Mouse (Mus musculus) kidney, embryonic 16.5 days (tissue): ENCODE results near the gene Adprh. TPM values are rescaled to one million over a fixed set of nuclear protein-coding genes. Genes with fewer than 3 reads are reported as not detected.

Experiments used
- ATAC-seq: fragments of 200-750 bp; cut with Nextera tagmentation; 2 replicates; pipeline ENCODE4 v1.8.0; 2017; ENCODE audit warnings: moderate TSS enrichment; ENCODE audit not compliant: low FRiP score, low TSS enrichment
- H3K27ac ChIP-seq: fragments of 300-500 bp; sonication (generic); 2 replicates; pipeline ENCODE4 v1.5.1; 2014; ENCODE audit warnings: low read length
- H3K27me3 ChIP-seq: fragments of 300-500 bp; sonication (generic); 2 replicates; pipeline ENCODE4 v1.6.1; 2014; ENCODE audit warnings: low read length, control low read depth, mixed read lengths; ENCODE audit not compliant: insufficient read depth
- H3K36me3 ChIP-seq: fragments of 300-500 bp; sonication (generic); 2 replicates; pipeline ENCODE4 v1.6.1; 2014; ENCODE audit warnings: low read length, control low read depth, mixed read lengths; ENCODE audit not compliant: insufficient read depth
- H3K4me1 ChIP-seq: fragments of 300-500 bp; sonication (generic); 2 replicates; pipeline ENCODE4 v1.6.1; 2014; ENCODE audit warnings: low read length, control low read depth, mixed read lengths; ENCODE audit not compliant: insufficient read depth
- H3K4me2 ChIP-seq: fragments of 300-500 bp; sonication (generic); replicated peaks from 2 replicates; pipeline ENCODE4 v1.6.1; 2014; ENCODE audit warnings: low read depth, low read length
- H3K4me3 ChIP-seq: fragments of 300-500 bp; sonication (generic); 2 replicates; pipeline ENCODE4 v1.5.1; 2014; ENCODE audit warnings: mild to moderate bottlenecking, low read length
- H3K9ac ChIP-seq: fragments of 300-500 bp; sonication (generic); replicated peaks from 2 replicates; pipeline ENCODE4 v1.6.1; 2014; ENCODE audit warnings: low read length
- H3K9me3 ChIP-seq: fragments of 300-500 bp; sonication (generic); 2 replicates; pipeline ENCODE4 v1.6.1; 2016; ENCODE audit warnings: low read length, control low read depth
- whole genome bisulfite sequencing: fragments of 180-500 bp; shearing (Covaris S2); extraction: QIAGEN DNeasy Blood & Tissue Kit; methylation state at CpG from one replicate; pipeline ENCODE4 v1.1.7; 2014; 5-methylcytosine and 5-hydroxymethylcytosine counted together
- polyA plus RNA-seq: library from polyadenylated mRNA; unstranded; fragments of >200 nt; fragmentation: Nextera tagmentation; extraction: Ambion mirVana; gene quantifications from 2 replicates; pipeline ENCODE4 v1.2.1, GENCODE M21; 2015

Gene Adprh
- polyA plus RNA-seq, 1 experiment from 2014 or later, result 94.3 TPM

DNA sequence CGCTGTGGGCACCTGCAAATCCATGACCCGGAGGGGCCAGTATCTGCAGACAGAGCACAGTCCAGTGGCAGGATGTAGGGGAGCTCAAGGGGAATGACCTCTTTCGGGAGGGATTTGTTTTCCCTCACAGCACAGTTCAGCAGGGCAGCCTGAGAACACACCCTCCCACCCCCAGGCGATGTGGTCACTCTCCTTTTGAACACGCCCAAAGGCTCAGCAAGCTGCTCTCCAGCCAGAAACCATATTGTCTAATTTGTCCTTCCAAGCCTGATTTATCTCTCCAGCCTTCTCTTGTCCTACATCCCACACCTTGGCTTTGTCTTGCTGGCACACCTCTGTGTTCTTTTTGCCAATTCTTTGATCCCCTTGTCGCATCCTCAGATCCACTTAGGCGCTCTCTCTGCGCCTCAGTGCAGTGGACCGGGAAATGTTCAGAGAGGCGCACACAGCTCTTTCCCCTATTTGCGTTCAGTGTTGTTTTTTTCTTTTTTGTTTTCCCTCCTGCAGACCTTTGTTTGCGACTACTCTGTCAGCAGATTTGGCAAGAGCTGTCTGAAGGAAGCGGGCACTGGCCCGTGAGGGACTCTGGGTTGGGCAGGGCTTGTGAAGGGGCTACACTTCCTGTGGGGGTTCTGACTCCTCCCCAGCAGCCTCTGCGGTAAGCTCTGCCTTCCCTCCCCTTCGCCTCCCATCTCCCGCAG is 52.8 kb downstream of the Adprh start:
- H3K4me1 ChIP-seq, result peaks cover 23% of the 10 kb centered on the region
- peak overlapping the region; percentile 69 for H3K9ac ChIP-seq
- H3K9me3 ChIP-seq, result 0 out of 2 replicates have a peak, but pooled peaks cover 3% of the 10 kb centered on the region
- H3K4me3 ChIP-seq, result peak overlapping the region; percentile 37
- WGBS, result 6% methylated on average over 17 of the region's 17 CpGs
- no peaks in the 10 kb centered on the region for H3K27me3 ChIP-seq
- peak; percentile 91 for ATAC-seq
- H3K4me2 ChIP-seq, result peak overlapping the region; percentile 66
- peak overlapping the region; percentile 88 for H3K27ac ChIP-seq
- no peaks in the 10 kb centered on the region for H3K36me3 ChIP-seq

GRCm38 (mm10) chr16:38399076-38399475 is 53.4 kb downstream of the Adprh start:
- 66% methylated on average over 3 of the region's 3 CpGs for WGBS
- peak overlapping the region; percentile 88 for H3K27ac ChIP-seq
- H3K4me3 ChIP-seq, result peak overlapping the region; percentile 37; the same call in 1 of the 2 replicates
- no peaks in the 10 kb centered on the region for H3K27me3 ChIP-seq
- H3K9ac ChIP-seq, result peak overlapping the region; percentile 69
- no peaks in the 10 kb centered on the region for H3K36me3 ChIP-seq
- peak overlapping the region; percentile 66 for H3K4me2 ChIP-seq
- 0 out of 2 replicates have a peak, but pooled peaks cover 3% of the 10 kb centered on the region for H3K9me3 ChIP-seq
- peak; percentile 3; the same call in 1 of the 2 replicates for ATAC-seq
- H3K4me1 ChIP-seq, result peaks cover 23% of the 10 kb centered on the region

DNA sequence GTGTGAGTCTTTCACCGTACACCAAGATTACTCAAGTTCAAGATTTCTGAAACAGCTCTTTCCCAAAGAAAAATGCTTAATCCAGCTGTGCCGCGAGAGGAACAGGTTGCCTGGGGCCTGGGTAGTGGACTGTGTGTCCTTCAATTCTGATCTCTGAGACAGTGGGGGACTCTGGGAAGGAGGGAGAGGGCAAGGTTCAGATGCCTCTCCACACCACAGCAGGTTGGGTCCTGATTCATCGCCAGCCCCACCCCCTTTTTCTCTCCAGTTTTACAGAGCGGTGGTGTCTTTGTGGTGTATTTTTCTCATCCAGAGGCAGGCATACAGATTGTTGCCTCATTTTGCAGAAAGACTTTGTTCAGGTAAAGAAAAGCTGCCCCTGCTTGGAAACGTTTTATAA is 54.2 kb downstream of the Adprh start:
- H3K4me3 ChIP-seq, result no peak overlapping the region
- H3K27me3 ChIP-seq, result no peaks in the 10 kb centered on the region
- H3K36me3 ChIP-seq, result no peaks in the 10 kb centered on the region
- peak; percentile 44; the same call in 1 of the 2 replicates for ATAC-seq
- H3K4me2 ChIP-seq, result no peak overlapping the region
- 88% methylated on average over 6 of the region's 6 CpGs for WGBS
- 0 out of 2 replicates have a peak, but pooled peaks cover 3% of the 10 kb centered on the region for H3K9me3 ChIP-seq
- peaks cover 23% of the 10 kb centered on the region for H3K4me1 ChIP-seq
- no peak overlapping the region for H3K27ac ChIP-seq
- H3K9ac ChIP-seq, result no peak overlapping the region

DNA sequence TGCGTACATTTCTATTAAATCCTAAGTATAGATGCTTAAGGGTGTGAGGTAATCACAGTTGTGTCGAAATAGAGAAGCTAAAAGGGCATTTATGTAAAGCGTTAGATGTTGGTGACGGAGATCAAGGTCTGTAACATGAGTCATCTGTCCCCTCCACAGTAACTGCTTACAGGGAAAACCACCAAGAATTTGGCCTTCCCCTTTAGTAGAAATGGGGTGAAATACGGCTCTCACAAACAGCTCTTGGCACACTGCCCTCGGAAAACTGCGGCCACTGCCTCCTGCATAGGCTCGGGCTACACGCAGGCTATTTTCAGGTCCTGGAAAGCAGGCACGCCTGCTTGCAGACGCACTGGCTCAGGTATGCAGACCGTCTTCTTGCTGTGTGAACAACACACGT is 56.3 kb downstream of the Adprh start:
- H3K4me1 ChIP-seq, result peaks cover 27% of the 10 kb centered on the region
- H3K4me3 ChIP-seq, result no peak overlapping the region
- H3K9ac ChIP-seq, result 0 out of 2 replicates have a peak overlapping the region, but pooled peaks have one; percentile 26
- 27% methylated on average over 13 of the region's 13 CpGs for WGBS
- peak overlapping the region; percentile 23; the same call in 1 of the 2 replicates for H3K4me2 ChIP-seq
- no peaks in the 10 kb centered on the region for H3K36me3 ChIP-seq
- no peaks in the 10 kb centered on the region for H3K9me3 ChIP-seq
- H3K27ac ChIP-seq, result no peak overlapping the region
- H3K27me3 ChIP-seq, result no peaks in the 10 kb centered on the region
- ATAC-seq, result no peak

DNA sequence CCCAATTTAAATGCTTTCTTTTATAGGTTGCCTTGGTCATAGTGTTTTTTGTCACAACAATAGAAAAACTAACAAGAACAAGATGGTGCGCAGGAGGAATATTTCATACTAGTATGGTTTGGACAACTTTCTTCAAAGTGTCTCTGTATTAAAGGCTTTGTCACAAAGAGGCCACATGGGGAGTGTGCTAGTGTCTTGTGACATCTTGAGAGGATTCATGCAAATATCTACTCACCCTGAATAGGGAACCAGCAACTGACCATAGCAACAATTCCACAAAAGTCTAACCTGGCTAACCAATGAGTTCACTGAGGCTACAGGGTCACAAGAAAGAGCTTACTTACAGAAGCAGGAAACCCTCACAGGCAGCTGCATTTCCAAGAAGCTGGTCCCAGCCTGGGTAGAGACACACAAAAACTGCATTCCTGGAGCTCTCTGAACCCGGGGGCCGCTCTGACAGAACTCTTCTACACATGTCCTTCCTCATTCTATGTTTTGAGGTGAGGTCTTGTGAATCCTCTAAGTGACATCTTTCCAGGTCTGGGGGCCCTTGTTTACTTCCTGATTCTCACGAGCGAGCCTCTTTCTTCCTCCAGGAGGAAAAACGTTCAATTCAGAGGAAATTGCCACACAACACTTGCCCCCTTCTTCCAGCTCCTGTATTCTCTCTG is 57.3 kb downstream of the Adprh start:
- Histone ChIP-seq H3K36me3 (no peaks in the 10 kb centered on the region), H3K4me2 (no peak overlapping the region), H3K27ac (no peak overlapping the region), H3K9me3 (no peaks in the 10 kb centered on the region), H3K27me3 (no peaks in the 10 kb centered on the region), H3K9ac (no peak overlapping the region), H3K4me1 (peaks cover 25% of the 10 kb centered on the region), H3K4me3 (no peak overlapping the region)
- 66% methylated on average over 6 of the region's 6 CpGs for WGBS
- no peak for ATAC-seq

DNA sequence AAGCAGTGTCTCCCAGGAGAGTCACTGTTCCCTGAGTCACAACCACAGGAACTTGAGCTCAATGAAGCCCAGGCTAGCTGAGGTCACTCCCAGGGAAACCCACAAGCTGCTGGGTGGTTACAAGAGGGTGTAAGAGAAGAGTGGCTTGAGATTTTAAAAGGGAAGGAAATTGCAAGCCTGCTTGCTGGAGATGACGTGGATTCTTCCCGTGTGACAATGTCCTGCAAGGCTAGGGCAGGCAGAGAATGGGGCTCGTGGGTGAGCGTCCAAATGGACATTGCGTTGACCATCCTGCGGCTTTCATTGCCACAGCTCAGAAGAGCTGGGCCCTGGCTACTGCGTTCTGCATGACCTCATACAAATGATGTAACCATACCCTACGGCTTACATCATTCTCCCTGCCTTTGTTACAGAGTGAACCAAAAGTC is 58.3 kb downstream of the Adprh start:
- peaks cover 15% of the 10 kb centered on the region for H3K4me1 ChIP-seq
- H3K36me3 ChIP-seq, result no peaks in the 10 kb centered on the region
- WGBS, result 87% methylated on average over 8 of the region's 8 CpGs
- H3K9me3 ChIP-seq, result no peaks in the 10 kb centered on the region
- no peak overlapping the region for H3K4me2 ChIP-seq
- H3K9ac ChIP-seq, result no peak overlapping the region
- no peaks in the 10 kb centered on the region for H3K27me3 ChIP-seq
- no peak overlapping the region for H3K27ac ChIP-seq
- no peak for ATAC-seq
- H3K4me3 ChIP-seq, result no peak overlapping the region

Other genes starting within 250 kb of the Adprh start
- 0.39 and 0.46 TPM in 2 replicates for gene Nr1i2, start 157.9 kb downstream of the Adprh start, polyA plus RNA-seq
- 0.08 and 0.26 TPM in 2 replicates for gene Maats1, start 110.6 kb downstream of the Adprh start, polyA plus RNA-seq
- gene Cox17, start 105.7 kb downstream of the Adprh start, polyA plus RNA-seq, result 147 and 149 TPM in 2 replicates
- gene Gm21987, start 105.7 kb downstream of the Adprh start, polyA plus RNA-seq, result not detected in 2 replicates
- gene Popdc2, start 90.5 kb downstream of the Adprh start, polyA plus RNA-seq, result 0.54 and 6.7 TPM in 2 replicates
- 9.4 and 10.0 TPM in 2 replicates for gene Pla1a, start 19.6 kb downstream of the Adprh start, polyA plus RNA-seq
- gene Cd80, start 2.9 kb upstream of the Adprh start, polyA plus RNA-seq, result 0.32 and 0.41 TPM in 2 replicates
- gene Timmdc1, start 70.0 kb upstream of the Adprh start, polyA plus RNA-seq, result 29.7 and 34.4 TPM in 2 replicates
- gene Poglut1, start 97.6 kb upstream of the Adprh start, polyA plus RNA-seq, result 62.2 and 62.9 TPM in 2 replicates
- gene Tmem39a, start 106.0 kb upstream of the Adprh start, polyA plus RNA-seq, result 133 and 139 TPM in 2 replicates